Mouse (Mus musculus) thymus, adult 2 months (tissue): ENCODE measurements around the gene Szt2. TPM values are rescaled to one million over a fixed set of nuclear protein-coding genes. Genes with fewer than 3 reads are reported as not detected.

Experiments used
- DNase-seq: peaks from one replicate; pipeline ENCODE4 v3.0.0; 2021
- H3K27ac ChIP-seq: fragments of 200-500 bp; 2 replicates; pipeline ENCODE4 v1.5.1; 2012; ENCODE audit warnings: low read length, control low read depth; ENCODE audit not compliant: control insufficient read depth, insufficient read depth
- H3K27me3 ChIP-seq: fragments of 200-500 bp; 2 replicates; pipeline ENCODE4 v1.6.1; 2012; ENCODE audit warnings: mild to moderate bottlenecking, low read length, moderate library complexity, mixed read lengths; ENCODE audit not compliant: control insufficient read depth, insufficient read depth
- H3K36me3 ChIP-seq: fragments of 200-500 bp; 2 replicates; pipeline ENCODE4 v1.6.1; 2012; ENCODE audit warnings: mild to moderate bottlenecking, low read length, moderate library complexity; ENCODE audit not compliant: control insufficient read depth, insufficient read depth
- H3K4me1 ChIP-seq: fragments of 200-500 bp; replicated peaks from 2 replicates; pipeline ENCODE4 v1.6.1; 2012; ENCODE audit warnings: low read length; ENCODE audit not compliant: control insufficient read depth, insufficient read depth
- H3K4me3 ChIP-seq: fragments of 200-500 bp; 2 replicates; pipeline ENCODE4 v1.5.1; 2012; ENCODE audit warnings: mild to moderate bottlenecking, low read length, control low read depth, moderate library complexity; ENCODE audit not compliant: control insufficient read depth, insufficient read depth
- CTCF ChIP-seq: fragments of 200-500 bp; IDR thresholded peaks from 2 replicates; pipeline ENCODE4 v1.5.1; 2012; ENCODE audit warnings: mild to moderate bottlenecking, control low read depth, low read length, moderate library complexity, borderline replicate concordance; ENCODE audit not compliant: control insufficient read depth, poor library complexity, insufficient read depth; ENCODE audit errors: extremely low read depth
- POLR2A ChIP-seq: fragments of 200-500 bp; IDR thresholded peaks from 2 replicates; pipeline ENCODE4 v1.6.1; 2012; ENCODE audit warnings: mild to moderate bottlenecking, low read length, control low read depth, moderate library complexity; ENCODE audit not compliant: control insufficient read depth, poor library complexity, insufficient read depth; ENCODE audit errors: extremely low read depth
- WGBS: fragments of 180-500 bp; shearing (Covaris S2); methylation state at CpG from one replicate; pipeline ENCODE4 v1.1.7; 2018; 5-methylcytosine and 5-hydroxymethylcytosine counted together
- polyA plus RNA-seq: library from polyadenylated mRNA; depleted of rRNA; stranded (reverse); fragments of >200 nt; gene quantifications from 2 replicates; pipeline ENCODE4 v1.2.3, GENCODE M21; 2012

Szt2 gene
- polyA plus RNA-seq, 1 experiment: 90.6 TPM

DNA sequence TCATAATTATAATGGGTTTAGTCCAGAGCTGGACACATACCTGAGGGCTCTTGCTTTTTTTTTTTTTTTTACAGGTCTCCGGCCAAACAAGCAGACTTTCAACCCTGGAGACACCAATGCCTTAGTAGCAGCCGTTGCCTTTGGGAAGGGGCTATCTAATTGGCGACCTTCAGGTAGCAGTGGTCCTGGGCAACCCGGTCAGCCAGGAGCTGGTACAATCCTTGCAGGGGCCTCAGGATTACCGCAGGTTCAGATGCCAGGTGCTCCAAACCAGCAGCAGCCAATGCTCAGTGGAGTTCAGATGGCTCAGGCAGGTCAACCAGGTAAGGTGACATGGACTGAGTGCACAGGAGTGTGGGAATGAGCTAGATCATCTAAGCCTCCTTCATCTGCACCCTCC is 4.5 kb upstream of the Szt2 start:
- Histone ChIP-seq H3K27ac (no peak overlapping the region), H3K27me3 (no peaks in the 10 kb centered on the region), H3K36me3 (peaks cover 51% of the 10 kb centered on the region), H3K4me3 (no peak overlapping the region), H3K4me1 (peaks cover 3% of the 10 kb centered on the region)
- TF ChIP-seq CTCF (no peak), POLR2A (no peak)
- WGBS: 95% methylated on average over 5 of the region's 5 CpGs
- DNase-seq: no peak

DNA sequence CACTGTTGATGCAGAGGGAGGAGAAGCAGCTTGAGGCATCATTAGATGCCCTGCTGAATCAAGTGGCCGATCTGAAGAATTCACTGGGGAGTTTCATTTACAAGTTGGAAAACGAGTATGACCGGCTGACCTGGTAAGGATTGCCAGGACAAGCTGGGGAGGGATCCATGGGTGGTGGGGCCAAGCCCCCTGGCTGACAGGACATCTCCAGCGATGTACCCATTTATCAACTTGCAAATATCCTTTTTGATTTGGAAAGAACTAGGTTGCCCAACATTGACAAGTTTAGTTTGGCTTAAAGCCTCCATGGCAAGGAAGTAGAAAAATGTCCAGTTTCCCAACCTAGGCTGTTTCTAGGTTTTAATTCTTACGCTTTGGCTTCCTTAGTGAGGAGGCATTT is 1.8 kb upstream of the Szt2 start:
- Histone ChIP-seq H3K27me3 (no peaks in the 10 kb centered on the region), H3K4me1 (peaks cover 5% of the 10 kb centered on the region), H3K27ac (no peak overlapping the region), H3K4me3 (no peak overlapping the region), H3K36me3 (peaks cover 32% of the 10 kb centered on the region)
- no peak for DNase-seq
- TF ChIP-seq CTCF: no peak
- no peak for TF ChIP-seq POLR2A
- 91% methylated on average over 5 of the region's 5 CpGs for WGBS

DNA sequence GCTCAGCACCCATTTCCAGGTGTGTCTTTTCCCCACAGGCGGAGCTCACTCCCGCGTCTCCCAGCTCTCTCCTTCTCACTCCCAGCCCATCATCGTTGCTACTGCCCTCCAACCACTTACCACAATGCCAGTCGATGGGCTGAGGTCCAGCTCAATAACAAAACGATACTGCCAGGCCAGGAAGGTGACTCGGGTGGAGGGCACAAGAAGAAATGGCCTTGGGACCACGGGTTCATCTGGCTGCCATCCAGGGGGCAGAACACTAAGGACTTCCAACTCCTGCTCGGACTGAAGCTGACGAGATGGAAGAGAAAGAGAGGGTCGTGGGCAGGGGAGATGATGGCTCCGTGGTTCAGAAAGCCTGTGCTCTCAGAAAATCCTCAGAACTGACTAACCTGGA is 6.4 kb downstream of the Szt2 start:
- Histone ChIP-seq H3K4me3 (no peak overlapping the region), H3K36me3 (peaks cover 51% of the 10 kb centered on the region), H3K4me1 (no peaks in the 10 kb centered on the region), H3K27ac (no peak overlapping the region), H3K27me3 (no peaks in the 10 kb centered on the region)
- TF ChIP-seq POLR2A (no peak), CTCF (no peak)
- DNase-seq: no peak
- 95% methylated on average over 12 of the region's 12 CpGs for WGBS

DNA sequence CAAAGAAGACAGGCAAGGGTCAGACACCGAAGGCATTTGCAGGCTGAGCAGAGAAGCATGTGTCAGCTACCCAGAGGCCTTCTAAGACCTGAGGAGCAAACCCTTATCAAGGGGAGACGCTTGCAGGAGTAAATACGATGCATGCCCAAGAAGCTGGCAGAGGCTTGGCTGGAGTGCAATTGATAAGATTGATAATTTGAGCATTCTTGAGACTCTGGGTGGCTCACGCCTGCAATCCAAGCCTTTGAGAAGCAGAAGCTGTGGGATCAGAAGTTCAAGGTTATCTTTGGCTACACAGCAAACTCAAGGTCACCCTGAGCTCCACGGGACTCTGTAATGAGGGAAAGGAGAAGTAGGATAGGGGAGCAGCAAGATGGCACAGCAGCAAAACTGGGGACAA is 7.2 kb downstream of the Szt2 start:
- Histone ChIP-seq H3K27ac (no peak overlapping the region), H3K36me3 (peaks cover 59% of the 10 kb centered on the region), H3K27me3 (no peaks in the 10 kb centered on the region), H3K4me3 (no peak overlapping the region), H3K4me1 (no peaks in the 10 kb centered on the region)
- 97% methylated on average over 5 of the region's 5 CpGs for WGBS
- no peak for DNase-seq
- TF ChIP-seq CTCF: no peak
- no peak for TF ChIP-seq POLR2A

- H3K27ac ChIP-seq: no peak overlapping the region
These were observed 7.7 kb downstream of the Szt2 start for GRCm38 (mm10) chr4:118401421-118401820.

GRCm38 (mm10) chr4:118398400-118398799 is 10.7 kb downstream of the Szt2 start:
- Histone ChIP-seq H3K36me3 (peaks cover 73% of the 10 kb centered on the region), H3K27ac (no peak overlapping the region), H3K4me1 (no peaks in the 10 kb centered on the region), H3K4me3 (no peak overlapping the region), H3K27me3 (no peaks in the 10 kb centered on the region)
- no peak for DNase-seq
- 98% methylated on average over 6 of the region's 6 CpGs for WGBS
- TF ChIP-seq CTCF: no peak
- TF ChIP-seq POLR2A: no peak

More at GRCm38 (mm10) chr4:118401421-118401820, 7.7 kb downstream of the Szt2 start:
- Histone ChIP-seq H3K4me1 (no peaks in the 10 kb centered on the region), H3K36me3 (peaks cover 64% of the 10 kb centered on the region), H3K4me3 (no peak overlapping the region), H3K27me3 (no peaks in the 10 kb centered on the region)
- TF ChIP-seq CTCF (no peak), POLR2A (no peak)
- WGBS: 92% methylated on average over 3 of the region's 3 CpGs
- no peak for DNase-seq

DNA sequence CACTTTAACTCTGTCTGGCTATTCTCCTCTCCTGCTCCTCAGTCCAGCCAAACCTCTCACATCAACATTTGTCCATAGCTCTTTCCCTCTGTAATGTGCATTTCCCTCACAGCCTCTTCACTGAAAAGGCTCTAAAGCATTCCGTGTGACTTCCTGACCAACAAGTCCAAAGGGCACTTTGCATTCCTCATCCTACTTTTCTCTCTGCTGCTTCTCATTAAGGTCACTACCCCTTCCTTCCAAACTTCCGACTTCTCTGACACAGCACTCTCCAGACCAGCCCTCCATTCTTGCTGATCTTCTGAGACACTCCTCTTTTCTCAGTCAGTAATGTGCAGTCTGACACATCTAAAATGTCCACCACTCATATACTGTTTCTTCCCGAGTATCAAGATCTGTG is 12.6 kb downstream of the Szt2 start:
- no peak for DNase-seq

More for the DNA sequence above, 12.6 kb downstream of the Szt2 start:
- H3K36me3 ChIP-seq: peaks cover 73% of the 10 kb centered on the region
- H3K27me3 ChIP-seq: no peaks in the 10 kb centered on the region
- no peak overlapping the region for H3K4me3 ChIP-seq
- TF ChIP-seq POLR2A (no peak), CTCF (no peak)
- no peaks in the 10 kb centered on the region for H3K4me1 ChIP-seq
- H3K27ac ChIP-seq: no peak overlapping the region
- 95% methylated on average over 3 of the region's 3 CpGs for WGBS
